Mouse (Mus musculus) urinary bladder, postnatal 0 days (tissue): ENCODE results near the gene Abcd3. TPM values are rescaled to one million over a fixed set of nuclear protein-coding genes. Genes with fewer than 3 reads are reported as not detected.

Source experiments
- polyA plus RNA-seq: library from polyadenylated mRNA; unstranded; fragments of >200 nt; fragmentation: Nextera tagmentation; extraction: Ambion mirVana; gene quantifications from 2 replicates; pipeline ENCODE4 v1.2.1, GENCODE M21; 2015

The Abcd3 gene
- 68.2 and 81.8 TPM in 2 replicates for polyA plus RNA-seq

GRCm38 (mm10) chr3:121814877-121815548, at the start of gene Abcd3:
TSS of gene Abcd3 (minus strand) at chr3:121815302.

GRCm38 (mm10) chr3:121722971-121723844, 91.9 kb downstream of the Abcd3 start, which contains the start of gene F3:
TSS of gene F3 (plus strand) at chr3:121723537.

Other genes starting within 250 kb of the Abcd3 start
- gene 4930432M17Rik, start 144.5 kb downstream of the Abcd3 start, polyA plus RNA-seq: not detected in 2 replicates
- 36.8 and 49.0 TPM in 2 replicates for gene F3, start 91.8 kb downstream of the Abcd3 start, polyA plus RNA-seq
- 23.3 and 27.9 TPM in 2 replicates for gene Arhgap29, start 137.2 kb upstream of the Abcd3 start, polyA plus RNA-seq
- gene Abca4, start 229.1 kb upstream of the Abcd3 start, polyA plus RNA-seq: 0.55 and 0.71 TPM in 2 replicates